Mouse (Mus musculus) embryonic stem cell, embryonic (primary cell): ENCODE measurements around the gene Qrich2.

Experiments
- CTCF ChIA-PET, 4 experiments: fragments of 300-600 bp in 2 of 4; fragments of 350-600 bp in 2 of 4; sonication (Branson Sonifier 250); formaldehyde crosslinking; loops; one replicate each; lab custom pipeline; 2022; ENCODE audit warnings: inconsistent platforms in 2 of 4; lab: Charles Lee
- POLR2A ChIA-PET, 4 experiments: fragments of 300-600 bp in 2 of 4; fragments of 350-600 bp in 2 of 4; sonication (Branson Sonifier 250); formaldehyde crosslinking; loops; one replicate each; lab custom pipeline; 2022; ENCODE audit warnings: antibody characterized with exemption in 4 of 4, inconsistent platforms in 1 of 4; lab: Charles Lee

Qrich2 gene

GRCm38 (mm10) chr11:116418194-116418840, 47.7 kb downstream of the Qrich2 start:
- ChIA-PET POLR2A (interaction anchor here (0.6 to 2.3 kb wide), 12 partner anchors 11 to 434 kb away, joined by 3 to 15 read pairs (median 3); partner anchors contain the start of genes Exoc7 (in 1 of the 4) and Mfsd11 (in 1 of the 4)), CTCF (interaction anchor here (0.5 to 1.3 kb wide), 8 partner anchors 27 to 683 kb away, joined by 3 to 10 read pairs (median 4); partner anchors contain the start of gene Foxj1 (in 1 of the 4))

DNA sequence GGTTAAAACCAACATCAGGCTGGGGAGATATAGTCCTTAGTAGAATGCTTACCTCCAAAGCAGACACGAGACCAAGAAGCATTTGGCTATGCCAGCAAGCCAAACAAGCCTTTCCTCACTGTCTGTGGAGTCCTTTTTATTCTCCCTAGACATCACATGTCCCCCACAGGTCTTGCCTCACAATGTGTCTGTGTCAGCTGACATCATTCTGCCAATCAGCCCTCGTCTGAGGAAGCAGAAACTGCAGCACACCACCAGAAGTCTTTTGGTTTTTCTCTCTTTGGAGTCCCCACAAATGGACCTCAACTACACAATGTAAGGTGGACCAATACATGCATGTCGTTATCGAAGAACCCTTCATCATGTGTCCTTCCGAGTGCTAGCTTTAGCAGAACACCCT, 49.0 kb downstream of the Qrich2 start:
- POLR2A ChIA-PET: interaction anchor here in 3 of 4 experiments (1.1 to 2.3 kb wide), 6 partner anchors 16 to 45 kb away, joined by 3 to 12 read pairs (median 4); no protein-coding TSS in a partner anchor
- CTCF ChIA-PET: no interaction called here

GRCm38 (mm10) chr11:116416196-116416943, 49.7 kb downstream of the Qrich2 start:
- ChIA-PET CTCF (interaction anchor here in 1 of 4 experiments (1.4 kb wide), 1 partner anchor 78 kb away, joined by 3 read pairs; the partner anchor contains the start of gene Prpsap1), POLR2A (interaction anchor here in 3 of 4 experiments (0.6 to 1.6 kb wide), 6 partner anchors 13 to 31 kb away, joined by 3 to 7 read pairs (median 4); no protein-coding TSS in a partner anchor)

GRCm38 (mm10) chr11:116413631-116414022, 52.4 kb downstream of the Qrich2 start:
- ChIA-PET POLR2A (interaction anchor here in 3 of 4 experiments (0.6 to 2.0 kb wide), 24 partner anchors 9 to 439 kb away, joined by 3 to 24 read pairs (median 4); partner anchors contain the start of genes Exoc7 (in 1 of the 3), Srsf2 (in 1 of the 3), Ubald2 (in 1 of the 3) and Unk (in 1 of the 3)), CTCF (interaction anchor here in 2 of 4 experiments (0.6 to 1.0 kb wide), 3 partner anchors 95 to 120 kb away, joined by 3 to 5 read pairs (median 3); no protein-coding TSS in a partner anchor)

GRCm38 (mm10) chr11:116412904-116413630, 53.0 kb downstream of the Qrich2 start, which contains the start of gene Rnf157:
Gene Rnf157 (minus strand): TSS chr11:116413032.
- ChIA-PET POLR2A (interaction anchor here in 3 of 4 experiments (0.6 to 2.0 kb wide), 24 partner anchors 9 to 440 kb away, joined by 3 to 24 read pairs (median 4); partner anchors contain the start of genes Exoc7 (in 1 of the 3), Srsf2 (in 1 of the 3), Ubald2 (in 1 of the 3) and Unk (in 1 of the 3)), CTCF (interaction anchor here in 2 of 4 experiments (0.6 to 1.0 kb wide), 4 partner anchors 14 to 121 kb away, joined by 3 to 5 read pairs (median 3); no protein-coding TSS in a partner anchor)

GRCm38 (mm10) chr11:116412028-116412827, 53.8 kb downstream of the Qrich2 start:
- CTCF ChIA-PET: interaction anchor here in 3 of 4 experiments (0.7 to 1.1 kb wide), 3 partner anchors 8 to 94 kb away, joined by 3 to 4 read pairs (median 3); no protein-coding TSS in a partner anchor
- POLR2A ChIA-PET: interaction anchor here in 3 of 4 experiments (0.6 to 2.0 kb wide), 27 partner anchors 9 to 441 kb away, joined by 3 to 24 read pairs (median 4); partner anchors contain the start of genes Foxj1 (in 1 of the 3), Srsf2 (in 1 of the 3) and Ubald2 (in 1 of the 3)

- POLR2A ChIA-PET: interaction anchor here in 3 of 4 experiments (0.5 to 2.0 kb wide), 26 partner anchors 9 to 322 kb away, joined by 3 to 11 read pairs (median 4); partner anchors contain the start of genes Foxj1 (in 1 of the 3) and Ubald2 (in 1 of the 3)
- CTCF ChIA-PET: interaction anchor here in 2 of 4 experiments (0.7 to 1.1 kb wide), 2 partner anchors 9 to 93 kb away, joined by 3 to 4 read pairs; no protein-coding TSS in a partner anchor
Measured at GRCm38 (mm10) chr11:116411582-116411981, 54.5 kb downstream of the Qrich2 start.

DNA sequence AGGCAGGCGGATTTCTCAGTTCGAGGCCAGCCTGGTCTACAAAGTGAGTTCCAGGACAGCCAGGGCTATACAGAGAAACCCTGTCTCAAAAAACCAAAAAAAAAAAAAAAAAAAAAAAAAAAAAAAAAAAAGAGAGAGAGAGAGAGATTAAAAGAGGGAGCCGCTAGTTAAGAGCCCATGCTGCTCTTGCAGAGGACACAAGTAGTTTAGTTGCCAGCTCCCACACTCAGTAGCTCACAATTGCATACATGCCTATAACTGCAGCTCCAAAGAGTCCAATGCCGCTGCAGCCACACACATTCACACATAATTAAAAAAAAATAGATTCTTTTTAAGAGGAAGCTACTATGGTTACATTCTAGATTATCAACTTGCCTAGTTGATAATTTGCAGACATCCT, 55.6 kb downstream of the Qrich2 start:
- ChIA-PET POLR2A (interaction anchor here in 2 of 4 experiments (0.7 to 2.0 kb wide), 8 partner anchors 8 to 188 kb away, joined by 3 to 8 read pairs (median 4); partner anchors contain the start of gene Exoc7 (in 1 of the 2)), CTCF (interaction anchor here in 1 of 4 experiments (0.6 kb wide), 1 partner anchor 916 kb away, joined by 5 read pairs; no protein-coding TSS in a partner anchor)

DNA sequence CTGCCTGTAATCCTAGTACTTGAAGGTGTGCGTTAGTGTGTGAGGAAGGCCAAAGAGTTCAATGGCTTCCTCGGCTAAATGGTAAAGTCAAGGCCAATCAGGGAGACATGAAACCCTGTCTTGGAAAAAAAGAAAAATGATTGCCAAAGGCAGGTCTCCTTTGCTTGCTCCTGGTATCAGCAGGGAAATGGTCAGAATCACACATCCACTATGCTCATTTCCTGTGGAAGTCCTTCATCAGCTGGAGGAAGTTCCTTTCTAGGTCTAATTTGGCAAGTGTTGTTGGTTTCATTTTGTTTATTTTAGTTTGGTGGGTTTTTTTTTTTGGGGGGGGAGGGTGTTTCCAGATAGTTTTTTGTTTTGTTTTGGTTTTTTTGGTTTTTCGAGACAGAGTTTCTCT, 57.0 kb downstream of the Qrich2 start:
- POLR2A ChIA-PET: interaction anchor here in 2 of 4 experiments (0.7 to 0.8 kb wide), 2 partner anchors 18 to 28 kb away, joined by 3 read pairs; no protein-coding TSS in a partner anchor
- CTCF ChIA-PET: interaction anchor here in 1 of 4 experiments (0.6 kb wide), 1 partner anchor 694 kb away, joined by 3 read pairs; no protein-coding TSS in a partner anchor

DNA sequence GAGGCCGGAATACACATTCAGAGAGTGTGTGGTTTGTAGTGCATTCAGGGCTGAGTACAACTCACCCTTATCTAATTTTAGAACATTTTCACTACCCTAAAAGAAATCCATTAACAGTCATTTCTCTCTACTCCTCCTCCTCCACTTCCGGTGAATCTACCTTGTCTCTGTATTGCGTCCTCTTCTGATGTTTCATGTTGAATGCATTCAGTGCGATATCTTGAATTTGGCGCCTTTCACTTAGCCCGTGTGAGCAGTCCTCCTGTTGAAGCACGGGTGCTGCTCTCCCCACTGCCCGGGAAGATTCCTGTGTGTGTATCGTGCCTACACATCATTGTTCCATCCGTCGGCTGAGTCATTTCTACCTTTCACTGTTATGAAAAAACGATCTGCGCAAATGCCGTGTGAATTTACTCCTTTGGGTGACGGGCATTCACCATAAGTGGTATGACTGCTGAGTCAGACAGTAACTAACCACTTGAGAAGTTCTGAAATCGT, 59.8 kb downstream of the Qrich2 start:
- POLR2A ChIA-PET: interaction anchor here in 3 of 4 experiments (0.5 to 1.5 kb wide), 6 partner anchors 23 to 707 kb away, joined by 3 to 6 read pairs (median 4); partner anchors contain the start of gene Ubald2 (in 1 of the 3)
- CTCF ChIA-PET: interaction anchor here in 1 of 4 experiments (1.0 kb wide), 1 partner anchor 17 kb away, joined by 3 read pairs; no protein-coding TSS in a partner anchor

DNA sequence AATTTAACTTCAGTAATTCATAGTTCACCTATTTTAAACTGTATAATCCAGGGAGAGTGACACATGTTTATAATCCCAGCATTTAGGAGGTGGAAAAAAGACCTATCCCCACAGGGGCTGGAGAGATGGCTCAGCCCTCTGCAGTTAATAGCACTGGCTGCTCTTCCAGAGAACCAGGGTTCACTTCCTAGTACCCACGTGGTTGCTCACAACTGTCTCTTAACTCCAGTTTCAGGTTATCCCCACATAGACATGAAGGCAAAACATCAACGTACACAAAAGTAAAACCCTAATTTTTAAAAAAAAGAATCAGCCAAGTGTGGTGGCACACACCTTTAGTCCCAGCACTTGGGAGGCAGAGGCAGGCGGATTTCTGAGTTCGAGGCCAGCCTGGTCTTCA, 60.4 kb downstream of the Qrich2 start:
- ChIA-PET CTCF (interaction anchor here in 2 of 4 experiments (0.7 kb wide), 2 partner anchors 146 to 914 kb away, joined by 4 to 7 read pairs; partner anchors contain the start of gene Nt5c (in 1 of the 2)), POLR2A (interaction anchor here in 3 of 4 experiments (0.6 to 0.7 kb wide), 3 partner anchors 36 to 282 kb away, joined by 3 to 5 read pairs (median 3); no protein-coding TSS in a partner anchor)

DNA sequence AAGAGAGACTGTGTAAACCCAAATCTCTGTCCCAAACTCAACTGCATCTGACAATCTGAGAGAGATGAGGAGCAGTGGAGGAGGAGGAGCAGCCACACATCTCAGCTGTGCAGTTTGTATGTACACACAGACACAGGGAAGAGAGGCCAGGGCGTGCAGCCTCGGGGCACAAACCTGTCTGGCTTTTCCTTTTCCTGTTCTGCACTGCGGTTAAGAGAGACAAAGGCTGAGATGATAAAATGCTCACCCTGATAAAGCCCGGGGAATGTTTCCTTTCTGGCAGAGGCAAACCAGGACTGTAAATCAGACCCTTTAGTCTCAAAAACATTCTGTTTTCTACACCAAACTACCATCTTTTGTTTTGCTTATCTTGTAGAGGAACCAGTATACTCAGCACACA, 65.5 kb downstream of the Qrich2 start:
- CTCF ChIA-PET: no interaction called here
- POLR2A ChIA-PET: no interaction called here

DNA sequence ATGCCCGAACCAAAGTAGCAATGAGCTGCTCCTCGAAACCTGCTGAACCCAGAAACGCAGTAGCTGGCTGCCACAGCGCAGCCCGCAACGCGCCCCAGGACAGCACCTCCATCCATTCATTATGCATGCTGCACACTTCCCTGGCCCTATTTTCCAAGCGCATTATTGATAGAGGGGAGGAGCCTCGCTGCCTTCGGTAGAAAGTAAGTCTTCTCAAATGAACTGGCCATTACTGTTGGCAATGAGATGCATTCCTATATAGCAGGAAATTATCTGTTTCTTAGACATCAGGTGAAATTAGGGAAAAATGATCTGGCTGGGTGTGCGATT, 67.7 kb downstream of the Qrich2 start:
- POLR2A ChIA-PET: interaction anchor here (0.9 to 4.4 kb wide), 11 partner anchors 9 to 80 kb away, joined by 3 to 15 read pairs (median 3); partner anchors contain the start of gene Rnf157 (in 1 of the 4)
- CTCF ChIA-PET: interaction anchor here in 2 of 4 experiments (1.0 to 1.6 kb wide), 2 partner anchors 9 to 48 kb away, joined by 3 to 4 read pairs; no protein-coding TSS in a partner anchor

DNA sequence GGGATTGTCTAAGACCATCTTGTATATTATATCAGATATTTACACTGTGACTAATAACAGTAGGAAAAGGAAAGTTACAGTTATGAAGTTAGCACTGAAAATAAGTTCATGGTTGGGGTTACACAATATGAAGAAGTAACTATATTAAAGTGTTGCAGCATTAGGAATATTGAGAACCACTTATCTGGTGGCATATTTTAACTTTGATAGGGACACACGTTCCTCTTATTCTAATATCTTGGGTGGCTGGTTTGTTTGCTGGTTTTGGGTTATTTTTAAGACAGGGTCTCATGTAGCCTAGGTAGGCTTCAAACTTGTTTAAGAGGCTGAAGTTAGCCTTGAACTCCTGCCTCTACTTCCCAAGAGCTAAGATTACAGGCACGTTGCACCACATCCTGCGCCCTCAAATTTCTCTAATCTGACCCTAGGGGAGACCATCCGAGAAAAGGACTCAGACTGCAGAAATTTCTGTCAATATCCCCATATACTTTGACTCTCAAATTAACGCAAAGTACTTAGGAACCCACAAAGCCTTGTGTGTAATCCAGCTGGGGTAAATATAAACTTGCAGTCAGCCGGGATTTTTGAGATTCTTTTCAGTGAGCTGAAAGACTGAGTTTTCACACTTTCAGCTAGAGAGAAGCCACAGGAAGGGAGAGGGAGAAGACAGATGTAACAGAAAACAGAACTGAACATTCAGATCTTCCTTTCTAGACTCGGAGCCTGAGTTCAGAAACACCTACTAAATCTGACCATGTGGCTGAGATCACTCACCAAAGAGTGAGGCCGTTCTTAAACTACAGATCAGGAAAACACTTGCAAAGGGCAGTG, 68.3 kb downstream of the Qrich2 start:
- ChIA-PET CTCF (interaction anchor here in 2 of 4 experiments (0.6 to 1.6 kb wide), 3 partner anchors 9 to 48 kb away, joined by 3 to 4 read pairs (median 3); no protein-coding TSS in a partner anchor), POLR2A (interaction anchor here (0.6 to 4.4 kb wide), 13 partner anchors 9 to 79 kb away, joined by 3 to 15 read pairs (median 3); partner anchors contain the start of gene Rnf157 (in 1 of the 4))
